Mouse (Mus musculus) heart, postnatal 14 days (tissue): ENCODE measurements around the gene Snf8. TPM values are rescaled to one million over a fixed set of nuclear protein-coding genes. Genes with fewer than 3 reads are reported as not detected.

ENCODE experiments used
- DNase-seq, 2 experiments: peaks; one replicate each; pipeline ENCODE4 v3.0.0; 2021 to 2022
- intact Hi-C: fragments of 180-260 bp; cut with DNase I; formaldehyde crosslinking; loops from one replicate; pipeline ENCODE4 v1.15.1; 2025
- total RNA-seq, 2 experiments: library from RNA; stranded (reverse); gene quantifications; 2 replicates each; pipeline ENCODE4 v1.2.3; 2021

Gene Snf8
- total RNA-seq, 2 experiments from 2014 or later: 45.8 to 51.2 TPM

DNA sequence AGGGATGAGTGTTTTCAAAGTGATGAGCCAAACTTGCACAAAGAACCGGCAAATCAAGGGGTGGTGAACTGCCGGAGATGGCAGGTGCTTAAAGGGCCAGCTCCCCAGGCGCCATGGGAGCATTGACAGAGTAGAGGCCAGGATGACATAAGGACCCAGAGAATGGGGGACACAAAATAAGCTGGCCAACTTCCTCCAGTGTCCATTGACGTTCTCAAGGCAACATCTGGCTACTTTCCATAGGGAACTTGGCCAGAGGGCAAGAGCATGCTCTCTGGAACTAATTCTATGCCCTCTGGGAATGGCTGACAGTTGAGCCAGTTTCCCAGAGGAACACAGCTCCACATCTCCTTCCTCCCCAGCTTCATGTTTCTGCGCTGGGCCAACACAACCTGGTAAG is 33.5 kb downstream of the Snf8 start:
- DNase-seq: peak; percentile 19 to 32
- intact Hi-C loops: no loop called here

DNA sequence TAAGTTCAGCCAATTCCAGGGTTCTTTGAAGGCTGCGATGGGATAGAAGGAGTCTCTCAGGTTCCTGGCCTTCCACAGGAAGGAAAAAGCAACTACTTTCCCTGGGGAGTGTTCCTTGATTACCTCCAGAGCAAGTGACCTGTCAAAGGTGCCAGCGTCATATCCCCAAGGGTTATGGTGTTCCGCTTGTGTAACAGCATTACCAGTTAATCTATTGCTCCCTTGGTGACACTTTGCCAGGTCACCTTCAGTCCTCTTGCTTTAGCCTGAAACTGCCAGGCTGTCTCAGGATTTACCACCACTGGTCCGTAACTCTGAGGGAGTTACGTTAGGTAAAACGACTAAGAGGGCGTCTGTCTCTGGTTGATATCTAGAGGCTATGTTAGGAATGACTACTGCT is 35.7 kb downstream of the Snf8 start:
- no peak for DNase-seq
- intact Hi-C loops: no loop called here

DNA sequence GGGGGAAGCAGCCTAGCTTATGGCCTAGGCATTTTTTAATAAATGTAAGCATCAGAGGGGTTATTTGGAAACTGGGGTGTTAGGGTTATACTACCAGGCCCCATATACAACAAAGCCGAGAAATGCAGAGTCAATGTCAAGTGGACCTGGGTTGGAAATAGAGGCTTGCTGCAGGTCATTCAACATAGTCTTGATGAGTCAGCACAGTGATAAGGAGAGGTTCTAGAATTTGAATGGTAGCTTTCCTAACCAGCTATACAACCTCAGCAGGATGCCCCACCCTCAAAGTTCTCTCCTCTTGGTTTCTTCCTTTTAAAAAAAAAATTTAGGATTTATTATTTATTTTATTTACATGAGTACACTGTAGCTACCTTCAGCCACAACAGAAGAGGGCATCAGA is 36.3 kb downstream of the Snf8 start:
- intact Hi-C loops: no loop called here
- DNase-seq: no peak

DNA sequence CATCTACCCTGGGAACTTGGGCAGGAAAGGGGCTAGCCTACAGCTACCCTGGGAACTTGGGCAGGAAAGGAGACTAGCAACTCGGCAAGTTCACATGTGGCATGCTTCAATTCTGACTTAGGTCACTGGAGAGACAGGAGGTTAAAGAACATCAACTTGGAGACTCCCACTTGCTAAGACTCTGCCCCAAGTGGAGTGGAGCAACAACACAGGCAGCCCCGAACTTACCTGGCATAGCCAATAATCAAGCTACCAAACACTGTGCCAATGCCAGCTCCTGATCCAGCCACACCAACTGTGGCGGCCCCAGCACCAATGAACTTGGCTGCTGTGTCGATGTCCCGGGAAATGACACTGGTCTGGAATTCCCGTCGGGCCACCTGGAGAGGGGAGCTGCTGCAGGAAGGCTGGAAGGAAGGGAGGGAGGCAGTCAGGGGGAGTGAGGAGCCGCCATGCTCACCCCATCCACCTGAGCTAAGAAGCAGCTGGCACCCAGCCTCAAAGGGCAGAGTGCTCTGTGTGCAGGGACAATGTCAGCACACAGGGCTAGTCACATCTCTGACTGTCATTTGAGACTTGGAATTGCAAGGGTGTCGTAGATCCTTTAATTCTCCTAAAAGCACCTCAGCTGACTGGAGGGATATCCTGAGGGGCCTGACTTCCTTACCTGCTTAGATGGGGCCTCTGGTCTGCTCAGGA is 38.8 kb downstream of the Snf8 start:
- intact Hi-C loops: no loop called here
- DNase-seq: peak; percentile 12 to 29

DNA sequence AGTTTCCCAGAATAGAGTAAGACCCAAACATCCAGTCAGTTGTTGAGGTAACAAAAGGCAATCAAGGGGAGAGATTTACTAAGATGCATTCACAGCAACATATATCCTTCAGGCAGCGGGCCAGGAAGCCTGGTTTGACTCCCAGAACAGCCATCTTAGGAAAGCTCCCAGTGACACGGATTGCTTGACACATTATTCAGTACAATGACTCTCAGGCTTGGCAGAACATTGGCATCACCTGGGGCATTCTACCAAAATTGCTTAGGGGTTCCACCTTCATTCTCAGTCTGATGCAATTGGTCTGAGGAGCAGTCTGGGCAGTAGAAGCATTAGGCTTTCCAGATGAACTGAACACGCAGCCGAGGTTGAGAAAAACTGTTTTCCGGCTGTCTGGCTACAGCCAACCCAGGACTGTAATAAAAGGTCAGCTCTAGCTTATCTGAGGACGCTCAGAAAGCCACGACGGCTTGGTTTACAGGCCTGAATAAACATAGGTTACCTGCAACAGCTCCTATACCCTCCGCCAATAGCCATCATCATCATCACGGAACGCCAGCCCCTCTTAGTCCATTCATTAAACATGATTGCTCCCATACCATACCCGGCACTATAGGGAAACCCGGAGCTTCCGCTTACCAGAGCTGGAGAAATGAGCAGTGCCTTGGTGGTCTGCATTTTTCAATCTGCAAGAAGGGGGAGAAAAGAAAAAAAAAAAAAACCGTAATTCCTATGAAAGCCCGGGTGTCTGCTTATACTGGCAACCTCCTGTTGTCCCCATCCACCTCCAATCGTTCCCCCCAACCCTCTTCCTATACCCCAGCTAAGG is 39.9 kb downstream of the Snf8 start:
- peak in 1 of 2 experiments; percentile 25 for DNase-seq

DNA sequence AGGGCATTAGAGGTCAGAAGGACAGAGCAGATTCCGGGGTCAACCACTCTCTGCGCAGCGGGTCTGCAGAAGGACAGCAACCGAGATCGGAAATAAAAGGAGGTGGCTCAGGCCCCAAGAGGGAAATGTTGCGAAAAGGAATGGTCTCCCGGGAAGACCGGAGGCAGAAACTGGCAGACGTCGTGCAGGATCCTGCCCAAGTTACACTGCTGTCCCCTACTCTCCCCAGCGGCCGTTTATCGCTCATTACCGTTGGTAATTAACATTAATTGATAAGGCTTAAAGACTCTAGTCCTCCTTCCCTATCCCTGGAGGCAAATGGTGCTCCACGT is 40.5 kb downstream of the Snf8 start:
- intact Hi-C loops: no loop called here
- DNase-seq: no peak

More for the DNA sequence above, 39.9 kb downstream of the Snf8 start:
- intact Hi-C loops: no loop called here

DNA sequence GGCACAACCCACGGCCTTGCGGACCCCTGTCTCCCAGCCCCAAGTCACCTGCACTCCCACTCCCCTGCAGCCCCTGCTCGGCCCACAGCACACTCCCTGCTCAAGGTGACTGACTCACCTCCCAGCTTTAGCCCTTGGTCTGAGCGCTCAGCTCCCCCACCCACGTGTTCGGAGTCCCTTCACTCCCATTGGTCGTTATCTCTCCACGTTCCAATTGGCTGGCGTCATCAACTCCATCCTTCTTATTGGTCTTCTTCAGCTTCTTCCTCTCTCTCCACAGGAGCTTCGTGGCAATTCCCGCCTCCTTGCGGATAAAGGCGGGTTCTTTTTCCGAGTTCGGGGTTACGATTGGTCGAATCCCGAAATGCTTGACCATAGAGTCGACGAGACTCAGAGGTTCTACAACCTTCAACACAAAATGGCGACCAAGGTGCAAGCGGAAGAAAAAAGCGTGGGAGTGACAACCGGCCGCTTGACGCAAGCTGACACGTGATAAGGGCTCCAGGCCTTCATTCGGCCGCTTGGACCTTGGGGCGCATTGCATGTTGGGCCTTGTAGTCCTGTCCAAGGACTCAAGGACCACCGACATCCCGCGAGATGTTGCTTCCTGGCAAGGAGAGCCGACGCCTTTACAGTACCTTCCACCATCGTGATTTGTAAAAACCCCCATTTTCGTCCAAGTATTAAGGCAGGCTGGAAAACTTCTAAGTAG is 41.0 kb downstream of the Snf8 start, which contains the start of gene Atp5g1:
Gene Atp5g1, minus strand, starts transcription at position 162 of the 712 bp plus-strand sequence.
- intact Hi-C loops: no loop called here
- peak; percentile 95 to 97 for DNase-seq

DNA sequence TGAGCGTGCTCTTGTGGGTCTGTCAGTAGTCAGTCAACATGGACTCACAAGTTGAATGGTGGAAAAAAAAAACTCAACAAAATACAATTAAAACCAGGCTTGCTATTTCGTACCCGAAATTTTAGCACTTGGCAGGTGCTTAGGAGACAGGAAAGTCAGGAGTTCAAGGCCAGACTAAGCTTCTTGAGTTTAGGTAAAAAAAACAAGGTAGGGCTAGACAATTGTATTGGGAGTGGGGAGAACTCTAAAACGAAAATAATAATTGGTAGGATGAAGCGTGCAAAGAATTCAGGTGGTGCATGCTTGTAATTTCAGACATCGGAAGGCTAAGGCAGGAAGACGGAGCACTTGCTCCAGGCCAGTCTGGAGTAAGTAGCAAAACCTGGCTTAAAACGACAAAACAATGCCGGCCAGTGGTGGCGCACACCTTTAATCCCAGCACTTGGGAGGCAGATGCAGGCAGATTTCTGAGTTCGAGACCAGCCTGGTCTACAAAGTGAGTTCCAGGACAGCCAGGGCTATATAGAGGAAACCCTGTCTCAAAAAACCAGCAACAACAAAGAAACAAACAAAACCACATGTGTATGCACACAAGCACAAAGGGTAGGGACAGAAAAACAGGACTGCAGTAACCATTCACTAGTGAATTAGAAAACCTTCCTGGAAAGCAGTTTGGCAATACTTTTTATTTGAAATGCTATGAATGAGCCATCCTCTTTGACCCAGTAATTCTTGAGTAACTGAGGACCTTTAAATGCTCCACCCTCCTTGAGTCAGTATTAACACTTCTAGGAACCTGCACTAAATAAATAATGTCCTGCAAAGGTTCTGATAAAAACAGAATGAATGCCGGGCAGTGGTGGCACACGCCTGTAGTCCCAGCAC is 41.8 kb downstream of the Snf8 start:
- DNase-seq: no peak
- intact Hi-C loops: no loop called here

DNA sequence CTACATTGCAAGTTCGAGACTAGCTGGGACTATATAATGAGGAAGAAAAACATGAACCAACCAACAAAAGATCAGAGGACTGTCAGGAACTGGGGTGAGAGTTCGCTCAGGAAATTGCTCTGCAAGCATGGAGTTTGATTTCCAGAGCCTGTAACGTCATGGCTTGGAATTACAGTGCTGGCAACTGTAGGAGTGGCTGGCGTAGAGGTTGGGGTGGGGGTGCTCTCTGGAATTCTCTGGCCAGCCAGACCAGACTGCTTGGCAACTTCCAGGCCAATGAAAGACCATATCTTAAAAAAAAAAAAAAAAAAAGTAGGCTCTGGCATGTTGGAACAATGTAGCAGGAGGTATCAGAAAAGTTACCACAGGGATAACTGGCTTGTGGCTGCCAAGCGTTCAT is 46.1 kb downstream of the Snf8 start:
- intact Hi-C loops: no loop called here
- peak; percentile 5 to 41 for DNase-seq

DNA sequence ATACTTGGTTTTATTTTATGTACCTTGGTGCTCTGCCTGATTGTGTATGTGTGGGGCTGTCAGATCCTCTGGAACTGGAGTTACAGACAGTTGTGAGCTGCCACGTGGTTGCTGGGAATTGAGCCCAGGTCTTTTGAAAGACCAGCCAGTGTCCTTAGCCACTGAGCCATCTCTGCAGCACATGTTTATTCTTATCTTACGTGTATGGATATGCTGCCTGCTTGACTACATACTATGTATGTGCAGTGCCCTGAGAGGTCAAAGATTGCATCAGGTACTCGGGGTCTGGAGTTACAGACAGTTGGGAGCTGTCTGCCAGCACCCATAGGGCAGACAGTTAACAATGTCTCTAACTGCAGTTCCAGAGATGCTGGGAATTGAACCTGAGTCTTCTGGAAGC is 48.0 kb downstream of the Snf8 start:
- intact Hi-C loops: no loop called here
- DNase-seq: peak in 1 of 2 experiments; percentile 15

DNA sequence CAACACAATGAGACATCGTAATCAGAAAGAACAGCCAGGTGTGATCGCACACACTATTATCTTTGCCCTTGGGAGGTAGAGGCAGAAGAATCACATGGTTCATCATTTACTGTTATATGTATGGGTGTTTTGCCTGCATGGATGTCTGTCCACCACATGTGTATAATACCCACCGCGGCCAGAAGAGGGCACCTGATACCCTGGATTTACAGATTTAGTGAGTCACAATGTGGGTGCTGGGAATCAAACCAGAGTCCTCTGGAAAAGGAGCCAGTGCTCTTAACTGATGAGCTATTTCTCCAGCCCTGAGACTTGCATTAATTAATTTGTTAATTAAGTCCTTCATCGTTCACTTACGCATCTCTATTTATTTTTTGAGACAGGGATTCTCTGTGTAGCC is 53.3 kb downstream of the Snf8 start:
- DNase-seq: no peak

DNA sequence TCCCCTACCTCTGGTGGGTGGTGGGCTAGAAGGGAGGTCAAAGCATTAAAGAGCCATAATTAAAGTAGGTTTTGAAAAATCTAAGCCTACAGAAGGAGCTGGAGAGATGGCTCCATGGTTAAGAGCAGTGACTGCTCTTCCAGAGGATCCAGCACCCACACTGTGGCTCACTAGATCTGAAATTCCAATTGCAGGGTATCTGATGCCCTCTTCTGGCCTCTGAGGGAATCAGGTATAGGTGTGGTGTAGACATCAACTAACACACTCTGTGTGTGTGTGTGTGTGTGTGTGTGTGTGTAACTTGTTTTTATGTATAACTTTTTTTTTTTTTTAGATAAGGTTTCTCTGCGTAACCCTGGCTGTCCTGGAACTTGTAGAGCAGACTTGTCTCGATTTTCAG is 56.4 kb downstream of the Snf8 start:
- DNase-seq: peak in 1 of 2 experiments; percentile 20
- intact Hi-C loops: no loop called here

More for the DNA sequence above, 53.3 kb downstream of the Snf8 start:
- intact Hi-C loops: no loop called here

DNA sequence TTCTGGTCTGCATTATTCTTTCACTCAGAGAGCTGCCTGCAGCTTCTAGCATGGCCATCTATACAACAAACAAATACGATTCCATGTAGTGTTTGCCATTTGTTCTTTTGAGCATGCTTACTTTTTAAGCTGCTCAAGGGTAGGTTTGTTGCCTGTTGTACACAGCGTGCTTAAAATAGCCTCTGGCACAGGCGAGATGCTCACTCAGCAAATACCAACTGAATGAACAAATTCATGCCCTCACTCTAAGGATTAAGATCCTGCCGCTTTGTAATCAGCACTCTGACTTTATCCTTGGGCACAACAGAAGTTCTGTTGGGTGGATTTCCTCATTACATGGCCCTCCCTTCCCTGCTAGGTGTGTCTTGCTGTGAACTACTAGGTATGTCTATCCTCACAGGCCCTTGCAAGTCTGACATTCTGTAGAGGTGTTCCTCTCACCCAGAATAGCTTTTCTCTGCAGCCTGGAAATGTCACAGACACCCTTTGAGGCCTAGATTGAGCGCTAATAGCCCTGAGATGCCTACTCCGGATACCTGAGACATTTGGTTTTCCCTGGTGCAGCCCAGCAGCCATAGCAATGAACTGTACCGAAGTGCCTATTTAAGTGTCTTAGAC is 58.1 kb downstream of the Snf8 start:
- intact Hi-C loops: loop anchor here (1.0 kb wide), 2 partner anchors 35 to 143 kb away; no protein-coding TSS in a partner anchor
- DNase-seq: peak; percentile 13 to 47

DNA sequence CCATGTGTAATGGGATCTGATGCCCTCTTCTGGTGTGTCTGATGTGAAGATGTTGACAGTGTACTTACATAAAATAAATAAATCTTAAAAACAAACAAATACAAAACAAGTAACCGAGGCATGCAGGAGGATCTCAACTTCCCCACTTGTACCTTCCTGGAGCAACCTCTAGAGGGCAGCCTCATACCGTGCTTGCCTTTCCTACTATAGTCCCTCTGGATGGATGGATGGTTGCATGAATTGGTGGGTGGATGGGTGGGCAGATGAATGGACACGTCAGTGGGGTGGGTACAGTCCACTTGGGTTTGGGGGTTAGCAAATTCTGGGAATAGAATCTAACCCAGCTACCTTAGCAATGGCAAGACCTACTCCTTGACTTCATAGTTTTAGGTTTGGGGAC is 58.7 kb downstream of the Snf8 start:
- peak; percentile 48 to 68 for DNase-seq
- intact Hi-C loops: loop anchor here (1.0 kb wide), 2 partner anchors 34 to 142 kb away; no protein-coding TSS in a partner anchor

Other genes with a start within 250 kb of the Snf8 start
- 100 to 1,000 TPM; 172 to 179 TPM for gene Phospho1, start 210.4 kb upstream of the Snf8 start, total RNA-seq
- gene Gngt2, start 197.7 kb upstream of the Snf8 start, total RNA-seq: 10 to 100 TPM; 18.3 to 20.0 TPM
- gene Abi3, start 192.4 kb upstream of the Snf8 start, total RNA-seq: 10 to 100 TPM; 20.7 to 21.0 TPM
- gene B4galnt2, start 120.0 kb upstream of the Snf8 start, total RNA-seq: not detected
- gene Igf2bp1, start 28.9 kb upstream of the Snf8 start, total RNA-seq: under 1 TPM; 0.46 to 0.76 TPM
- not detected for gene Gip, start 10.3 kb upstream of the Snf8 start, total RNA-seq
- gene Ube2z, start 30.5 kb downstream of the Snf8 start, total RNA-seq: 10 to 100 TPM; 31.9 to 36.8 TPM
- gene Atp5g1, start 40.8 kb downstream of the Snf8 start, total RNA-seq: 1,000 to 10,000 TPM; 3,151 to 3,310 TPM
- gene Calcoco2, start 77.1 kb downstream of the Snf8 start, total RNA-seq: not detected
- under 1 TPM in 1 of 2 experiments, not detected in 1; 0.07 TPM for gene Ttll6, start 98.9 kb downstream of the Snf8 start, total RNA-seq
- gene Hoxb13, start 159.4 kb downstream of the Snf8 start, total RNA-seq: not detected
- gene Hoxb9, start 236.6 kb downstream of the Snf8 start, total RNA-seq: not detected
- gene Hoxb8, start 247.0 kb downstream of the Snf8 start, total RNA-seq: not detected